Mouse (Mus musculus): ENCODE data around the gene Hmgn2. TPM values are rescaled to one million over a fixed set of nuclear protein-coding genes. Genes with fewer than 3 reads are reported as not detected.

The Hmgn2 gene
- total and polyA plus RNA-seq, 2 experiments from 2014 or later = 197 to 867 TPM

- 67% methylated on average over 4 of the region's 4 CpGs for WGBS
- Histone ChIP-seq H3K27me3 (ENCODE audit: control insufficient read depth, insufficient read depth, low read length) (no peaks in the 10 kb centered on the region), H3K9ac (replicated peaks; ENCODE audit: low read depth, low read length) (no peak overlapping the region), H3K27ac (ENCODE audit: low read depth) (no peak overlapping the region), H3K4me1 (ENCODE audit: control insufficient read depth, insufficient read depth) (peaks cover 8% of the 10 kb centered on the region), H3K36me3 (replicated peaks; ENCODE audit: control insufficient read depth, insufficient read depth, low read length) (peaks cover 4% of the 10 kb centered on the region; the same call in 1 of the 2 replicates), H3K4me3 (ENCODE audit: low read depth, low read length) (no peak overlapping the region), H3K4me2 (ENCODE audit: low read depth, low read length) (no peak overlapping the region), H3K9me3 (replicated peaks; ENCODE audit: control insufficient read depth, low read length) (no peaks in the 10 kb centered on the region)
- no peak for TF ChIP-seq CTCF (IDR thresholded peaks at IDR 0.05; ENCODE audit: low read depth)
- TF ChIP-seq EP300 (IDR thresholded peaks at IDR 0.05; ENCODE audit: low read depth) = no peak
- DNase-seq (ENCODE audit: low spot score) (no peak), ATAC-seq (ENCODE audit: insufficient read depth, low read depth) (no peak)
Observed at GRCm38 (mm10) chr4:134002246-134002645, 33.8 kb upstream of the Hmgn2 start.

DNA sequence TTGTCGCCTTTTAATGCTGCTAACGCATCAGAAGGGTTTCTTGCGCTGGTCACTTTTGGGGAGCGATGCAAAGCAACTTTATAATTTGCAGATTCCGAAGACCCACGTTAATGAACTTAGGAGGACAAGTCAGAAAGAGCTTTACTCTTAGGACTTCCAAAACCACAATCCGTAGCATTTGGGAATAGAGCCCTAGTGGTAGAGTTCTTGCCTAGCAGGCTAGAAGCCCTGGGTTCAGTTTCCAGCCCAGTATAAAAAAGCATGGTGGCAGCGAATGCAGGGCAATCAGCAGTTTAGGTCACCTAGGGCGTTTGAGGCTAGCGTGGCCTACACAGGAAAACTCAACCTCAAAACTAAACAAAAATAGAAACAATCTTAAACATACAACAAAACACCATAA lies 33.3 kb upstream of the Hmgn2 start:
- Histone ChIP-seq H3K4me2 (ENCODE audit: low read depth, low read length) (no peak overlapping the region), H3K4me3 (ENCODE audit: low read depth, low read length) (no peak overlapping the region), H3K9me3 (replicated peaks; ENCODE audit: control insufficient read depth, low read length) (no peaks in the 10 kb centered on the region), H3K4me1 (ENCODE audit: control insufficient read depth, insufficient read depth) (peaks cover 8% of the 10 kb centered on the region), H3K27ac (ENCODE audit: low read depth) (no peak overlapping the region), H3K9ac (replicated peaks; ENCODE audit: low read depth, low read length) (no peak overlapping the region), H3K36me3 (replicated peaks; ENCODE audit: control insufficient read depth, insufficient read depth, low read length) (peaks cover 7% of the 10 kb centered on the region), H3K27me3 (ENCODE audit: control insufficient read depth, insufficient read depth, low read length) (no peaks in the 10 kb centered on the region)
- DNase-seq (ENCODE audit: low spot score) = no peak
- 57% methylated on average over 10 of the region's 10 CpGs for WGBS
- no peak for ATAC-seq (ENCODE audit: insufficient read depth, low read depth)
- TF ChIP-seq EP300 (IDR thresholded peaks at IDR 0.05; ENCODE audit: low read depth) = no peak
- TF ChIP-seq CTCF (IDR thresholded peaks at IDR 0.05; ENCODE audit: low read depth) = no peak

GRCm38 (mm10) chr4:134000466-134001438 lies 32.3 kb upstream of the Hmgn2 start, which contains the start of gene Dhdds:
Gene Dhdds (minus strand): TSS chr4:134000918.
- peaks cover 16% of the 10 kb centered on the region for H3K36me3 ChIP-seq (replicated peaks; ENCODE audit: control insufficient read depth, insufficient read depth, low read length)
- peaks cover 8% of the 10 kb centered on the region for H3K4me1 ChIP-seq (ENCODE audit: control insufficient read depth, insufficient read depth)
- DNase-seq (ENCODE audit: low spot score) (peak; percentile 97), ATAC-seq (ENCODE audit: insufficient read depth, low read depth) (peak; percentile 99)
- no peaks in the 10 kb centered on the region for H3K27me3 ChIP-seq (ENCODE audit: control insufficient read depth, insufficient read depth, low read length)
- 1% methylated on average over 49 of the region's 49 CpGs for WGBS
- H3K4me3 ChIP-seq (ENCODE audit: low read depth, low read length) = peak within 1 kb of the TSS; percentile 67
- peak within 1 kb of the TSS; percentile 68 for H3K9ac ChIP-seq (replicated peaks; ENCODE audit: low read depth, low read length)
- peak within 1 kb of the TSS; percentile 52 for H3K27ac ChIP-seq (ENCODE audit: low read depth)
- H3K9me3 ChIP-seq (replicated peaks; ENCODE audit: control insufficient read depth, low read length) = no peaks in the 10 kb centered on the region
- TF ChIP-seq CTCF (IDR thresholded peaks at IDR 0.05; ENCODE audit: low read depth) (no peak), EP300 (IDR thresholded peaks at IDR 0.05; ENCODE audit: low read depth) (no peak)
- H3K4me2 ChIP-seq (ENCODE audit: low read depth, low read length) = peak within 1 kb of the TSS; percentile 90

- DNase-seq (ENCODE audit: low spot score) = no peak
- H3K36me3 ChIP-seq (replicated peaks; ENCODE audit: control insufficient read depth, insufficient read depth, low read length) = peaks cover 70% of the 10 kb centered on the region
Observed at GRCm38 (mm10) chr4:133994697-133995096, 26.2 kb upstream of the Hmgn2 start.

DNA sequence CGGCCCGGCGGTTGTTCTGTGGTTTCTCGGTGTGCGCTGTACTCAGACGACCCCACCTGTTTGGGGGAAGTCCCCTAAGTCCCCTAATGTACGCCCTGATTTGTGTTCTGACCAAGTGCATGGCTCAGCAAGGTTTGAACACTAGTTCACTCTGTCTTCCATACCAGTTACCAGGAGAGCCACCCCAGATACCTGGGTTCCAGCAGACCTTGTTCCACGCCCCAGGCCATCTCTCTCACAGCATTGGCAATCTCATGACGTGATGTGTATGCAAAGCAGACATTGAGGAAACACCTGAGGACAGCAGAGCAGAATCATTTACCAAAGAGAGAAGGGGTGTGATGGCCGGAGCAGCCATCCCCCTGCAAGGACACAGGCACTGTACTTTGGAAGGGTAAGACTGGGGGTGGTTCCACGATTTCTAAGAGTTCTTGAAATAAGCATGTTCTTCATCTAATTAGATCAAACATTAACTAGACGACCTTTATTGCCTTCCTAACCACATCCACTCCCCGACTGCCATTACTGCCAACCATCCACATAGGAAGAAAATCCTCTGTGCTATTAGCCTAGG lies 22.7 kb upstream of the Hmgn2 start:
- H3K9me3 ChIP-seq (replicated peaks; ENCODE audit: control insufficient read depth, low read length) = no peaks in the 10 kb centered on the region
- 91% methylated on average over 13 of the region's 13 CpGs for WGBS
- no peaks in the 10 kb centered on the region for H3K27me3 ChIP-seq (ENCODE audit: control insufficient read depth, insufficient read depth, low read length)
- TF ChIP-seq EP300 (IDR thresholded peaks at IDR 0.05; ENCODE audit: low read depth) (no peak), CTCF (IDR thresholded peaks at IDR 0.05; ENCODE audit: low read depth) (no peak)
- H3K27ac ChIP-seq (ENCODE audit: low read depth) = no peak overlapping the region
- H3K9ac ChIP-seq (replicated peaks; ENCODE audit: low read depth, low read length) = no peak overlapping the region
- no peaks in the 10 kb centered on the region for H3K4me1 ChIP-seq (ENCODE audit: control insufficient read depth, insufficient read depth)
- DNase-seq (ENCODE audit: low spot score) (no peak), ATAC-seq (ENCODE audit: insufficient read depth, low read depth) (no peak)
- H3K4me2 ChIP-seq (ENCODE audit: low read depth, low read length) = no peak overlapping the region
- no peak overlapping the region for H3K4me3 ChIP-seq (ENCODE audit: low read depth, low read length)
- H3K36me3 ChIP-seq (replicated peaks; ENCODE audit: control insufficient read depth, insufficient read depth, low read length) = peaks cover 89% of the 10 kb centered on the region

More at GRCm38 (mm10) chr4:133994697-133995096, 26.2 kb upstream of the Hmgn2 start:
- ATAC-seq (ENCODE audit: insufficient read depth, low read depth) = no peak
- no peak overlapping the region for H3K27ac ChIP-seq (ENCODE audit: low read depth)
- no peak overlapping the region for H3K4me3 ChIP-seq (ENCODE audit: low read depth, low read length)
- H3K4me1 ChIP-seq (ENCODE audit: control insufficient read depth, insufficient read depth) = peaks cover 1% of the 10 kb centered on the region; the same call in 1 of the 2 replicates
- 87% methylated on average over 8 of the region's 8 CpGs for WGBS
- TF ChIP-seq EP300 (IDR thresholded peaks at IDR 0.05; ENCODE audit: low read depth) = no peak
- TF ChIP-seq CTCF (IDR thresholded peaks at IDR 0.05; ENCODE audit: low read depth) = no peak
- no peak overlapping the region for H3K9ac ChIP-seq (replicated peaks; ENCODE audit: low read depth, low read length)
- no peaks in the 10 kb centered on the region for H3K27me3 ChIP-seq (ENCODE audit: control insufficient read depth, insufficient read depth, low read length)
- no peaks in the 10 kb centered on the region for H3K9me3 ChIP-seq (replicated peaks; ENCODE audit: control insufficient read depth, low read length)
- no peak overlapping the region for H3K4me2 ChIP-seq (ENCODE audit: low read depth, low read length)
